Mouse (Mus musculus): ENCODE data around the gene Klhl2.

Klhl2 gene

GRCm38 (mm10) chr8:64769586-64769985 lies 80.2 kb downstream of the Klhl2 start:
- DNase-seq (ENCODE audit: low spot score in 2 of 2): no peak

GRCm38 (mm10) chr8:64768645-64769044 lies 81.2 kb downstream of the Klhl2 start:
- no peak for DNase-seq (ENCODE audit: low spot score in 2 of 2)

GRCm38 (mm10) chr8:64767047-64767446 lies 82.8 kb downstream of the Klhl2 start:
- DNase-seq (ENCODE audit: low spot score in 2 of 2): no peak

GRCm38 (mm10) chr8:64764075-64764474 lies 85.7 kb downstream of the Klhl2 start:
- no peak for DNase-seq (ENCODE audit: low spot score in 2 of 2)

- DNase-seq (ENCODE audit: low spot score in 2 of 2): no peak
Measured at GRCm38 (mm10) chr8:64762751-64763150, 87.1 kb downstream of the Klhl2 start.

- no peak for DNase-seq (ENCODE audit: low spot score in 2 of 2)
Measured at GRCm38 (mm10) chr8:64761430-64761829, 88.4 kb downstream of the Klhl2 start.

- no peak for DNase-seq (ENCODE audit: low spot score in 2 of 2)
Measured at GRCm38 (mm10) chr8:64757956-64758355, 91.9 kb downstream of the Klhl2 start.

- DNase-seq (ENCODE audit: low spot score in 2 of 2): no peak
Measured at GRCm38 (mm10) chr8:64746215-64747058, 103.4 kb downstream of the Klhl2 start.

GRCm38 (mm10) chr8:64740547-64741211 lies 109.1 kb downstream of the Klhl2 start:
- DNase-seq (ENCODE audit: low spot score in 2 of 2): no peak

- no peak for DNase-seq (ENCODE audit: low spot score in 2 of 2)
Measured at GRCm38 (mm10) chr8:64738916-64739315, 110.9 kb downstream of the Klhl2 start.

GRCm38 (mm10) chr8:64736767-64737323 lies 113.0 kb downstream of the Klhl2 start:
- DNase-seq (ENCODE audit: low spot score in 2 of 2): no peak

- DNase-seq (ENCODE audit: low spot score in 2 of 2): no peak
Measured at GRCm38 (mm10) chr8:64735161-64735560, 114.7 kb downstream of the Klhl2 start.

- DNase-seq (ENCODE audit: low spot score in 2 of 2): peak; percentile 98 to 99
Measured at GRCm38 (mm10) chr8:64733271-64733943, 116.4 kb downstream of the Klhl2 start, which contains the start of gene Msmo1. TSS of gene Msmo1 (minus strand) at chr8:64733792.

GRCm38 (mm10) chr8:64732596-64732995 lies 117.2 kb downstream of the Klhl2 start:
- no peak for DNase-seq (ENCODE audit: low spot score in 2 of 2)

- DNase-seq (ENCODE audit: low spot score in 2 of 2): no peak
Measured at GRCm38 (mm10) chr8:64728156-64728555, 121.7 kb downstream of the Klhl2 start.

GRCm38 (mm10) chr8:64726190-64726695 lies 123.6 kb downstream of the Klhl2 start:
- DNase-seq (ENCODE audit: low spot score in 2 of 2): no peak

GRCm38 (mm10) chr8:64723206-64723605 lies 126.6 kb downstream of the Klhl2 start:
- no peak for DNase-seq (ENCODE audit: low spot score in 2 of 2)

GRCm38 (mm10) chr8:64717868-64718267 lies 131.9 kb downstream of the Klhl2 start:
- DNase-seq (ENCODE audit: low spot score in 2 of 2): no peak

- no peak for DNase-seq (ENCODE audit: low spot score in 2 of 2)
Measured at GRCm38 (mm10) chr8:64712499-64712898, 137.3 kb downstream of the Klhl2 start.

- no peak for DNase-seq (ENCODE audit: low spot score in 2 of 2)
Measured at GRCm38 (mm10) chr8:64711544-64711943, 138.3 kb downstream of the Klhl2 start.

GRCm38 (mm10) chr8:64707481-64707880 lies 142.3 kb downstream of the Klhl2 start:
- no peak for DNase-seq (ENCODE audit: low spot score in 2 of 2)

GRCm38 (mm10) chr8:64703191-64703590 lies 146.6 kb downstream of the Klhl2 start:
- DNase-seq (ENCODE audit: low spot score in 2 of 2): no peak

Data from right cerebral cortex, postnatal 36 days (tissue).